Mouse (Mus musculus) liver, embryonic 14.5 days (tissue): ENCODE measurements at regions not wholly inside any gene's neighbourhood (a gene's known extent, or its start where the extent isn't known, plus 50 kb on each side); places are given as distances from the start of the nearest gene placed in this dataset.

Experiments
- ATAC-seq: fragments of 200-750 bp; cut with Nextera tagmentation; 2 replicates; pipeline ENCODE4 v1.8.0; 2017; ENCODE audit warnings: moderate number of reproducible peaks, mild to moderate bottlenecking, moderate library complexity; ENCODE audit not compliant: insufficient read depth
- DNase-seq, 3 experiments: peaks; one replicate each; pipeline ENCODE4 v3.0.0-alpha.2; 2012 to 2013; ENCODE audit warnings: low read depth in 3 of 3, low spot score in 3 of 3
- H3K27ac ChIP-seq: fragments of 300-500 bp; sonication (generic); 2 replicates; pipeline ENCODE4 v1.5.1; 2014; ENCODE audit warnings: moderate library complexity, mild to moderate bottlenecking, control low read depth, inconsistent platforms
- H3K27me3 ChIP-seq: fragments of 300-500 bp; sonication (generic); 2 replicates; pipeline ENCODE4 v1.6.1; 2014; ENCODE audit warnings: mild to moderate bottlenecking, low read length, moderate library complexity; ENCODE audit not compliant: control insufficient read depth, insufficient read depth
- H3K36me3 ChIP-seq: fragments of 300-500 bp; sonication (generic); replicated peaks from 2 replicates; pipeline ENCODE4 v1.6.1; 2014; ENCODE audit warnings: low read depth; ENCODE audit not compliant: control insufficient read depth, insufficient read depth
- H3K4me1 ChIP-seq, 2 experiments: fragments of 200-500 bp in 1 of 2; fragments of 300-500 bp in 1 of 2; sonication (generic) in 1 of 2; replicated peaks; 2 replicates each; pipeline ENCODE4 v1.6.1; 2012 to 2014; ENCODE audit warnings: antibody characterized with exemption in 1 of 2, inconsistent platforms in 1 of 2, low read length in 1 of 2; ENCODE audit not compliant: control insufficient read depth in 2 of 2, insufficient read depth in 2 of 2
- H3K4me2 ChIP-seq: fragments of 300-500 bp; sonication (generic); 2 replicates; pipeline ENCODE4 v1.6.1; 2014; ENCODE audit warnings: low read depth, mild to moderate bottlenecking, control low read depth, moderate library complexity
- H3K4me3 ChIP-seq, 2 experiments: fragments of 200-500 bp in 1 of 2; fragments of 300-500 bp in 1 of 2; sonication (generic) in 1 of 2; 2 replicates each; pipeline ENCODE4 v1.5.1; 2012 to 2014; ENCODE audit warnings: low read depth in 2 of 2, low read length in 2 of 2, mild to moderate bottlenecking in 2 of 2, control low read depth in 1 of 2, inconsistent platforms in 1 of 2, moderate library complexity in 1 of 2; ENCODE audit not compliant: insufficient read depth in 1 of 2
- H3K9ac ChIP-seq: fragments of 300-500 bp; sonication (generic); replicated peaks from 2 replicates; pipeline ENCODE4 v1.6.1; 2014; ENCODE audit warnings: mild to moderate bottlenecking, control low read depth, moderate library complexity
- H3K9me3 ChIP-seq: fragments of 300-500 bp; sonication (generic); 2 replicates; pipeline ENCODE4 v1.6.1; 2016; ENCODE audit warnings: low read length, mixed read lengths; ENCODE audit not compliant: control insufficient read depth
- CTCF ChIP-seq: IDR thresholded peaks from 2 replicates; pipeline ENCODE4 v1.5.1; 2016; ENCODE audit warnings: antibody characterized with exemption, low read depth, control low read depth
- EP300 ChIP-seq: IDR thresholded peaks from 2 replicates; pipeline ENCODE4 v1.6.1; 2016; ENCODE audit warnings: antibody characterized with exemption, low read depth
- WGBS: fragments of 180-500 bp; shearing (Covaris S2); extraction: QIAGEN DNeasy Blood & Tissue Kit; methylation state at CpG from one replicate; pipeline ENCODE4 v1.1.7; 2014; ENCODE audit not compliant: insufficient replicate concordance; 5-methylcytosine and 5-hydroxymethylcytosine counted together

- no peaks in the 10 kb centered on the region for H3K36me3 ChIP-seq
- 54% methylated on average over 1 of the region's 1 CpGs for WGBS
- no peak overlapping the region for H3K4me2 ChIP-seq
- no peaks in the 10 kb centered on the region for H3K27me3 ChIP-seq
- H3K4me3 ChIP-seq, result no peak overlapping the region
- no peaks in the 10 kb centered on the region for H3K4me1 ChIP-seq
- DNase-seq (no peak), ATAC-seq (no peak)
- no peak overlapping the region for H3K9ac ChIP-seq
- TF ChIP-seq CTCF, result no peak
- TF ChIP-seq EP300, result no peak
- no peaks in the 10 kb centered on the region for H3K9me3 ChIP-seq
- H3K27ac ChIP-seq, result no peak overlapping the region
Measured at GRCm38 (mm10) chr2:75491150-75491549, 167.9 kb upstream of the Hnrnpa3 start.

GRCm38 (mm10) chr2:75491789-75492500 is 167.1 kb upstream of the Hnrnpa3 start:
- Histone ChIP-seq H3K27me3 (no peaks in the 10 kb centered on the region), H3K36me3 (no peaks in the 10 kb centered on the region), H3K4me2 (no peak overlapping the region), H3K27ac (no peak overlapping the region), H3K9ac (no peak overlapping the region), H3K4me3 (no peak overlapping the region), H3K4me1 (no peaks in the 10 kb centered on the region), H3K9me3 (no peaks in the 10 kb centered on the region)
- ATAC-seq (no peak), DNase-seq (no peak)
- 38% methylated on average over 3 of the region's 3 CpGs for WGBS
- no peak for TF ChIP-seq EP300
- TF ChIP-seq CTCF, result no peak

- TF ChIP-seq EP300 (no peak), CTCF (no peak)
- ATAC-seq (no peak), DNase-seq (no peak)
- no peaks in the 10 kb centered on the region for H3K36me3 ChIP-seq
- no peak overlapping the region for H3K27ac ChIP-seq
- no peak overlapping the region for H3K9ac ChIP-seq
- no peak overlapping the region for H3K4me3 ChIP-seq
- WGBS, result 73% methylated on average over 4 of the region's 4 CpGs
- H3K4me1 ChIP-seq, result no peaks in the 10 kb centered on the region
- H3K27me3 ChIP-seq, result no peaks in the 10 kb centered on the region
- no peaks in the 10 kb centered on the region for H3K9me3 ChIP-seq
- H3K4me2 ChIP-seq, result no peak overlapping the region
Measured at GRCm38 (mm10) chr2:75492501-75492898, 166.6 kb upstream of the Hnrnpa3 start.

DNA sequence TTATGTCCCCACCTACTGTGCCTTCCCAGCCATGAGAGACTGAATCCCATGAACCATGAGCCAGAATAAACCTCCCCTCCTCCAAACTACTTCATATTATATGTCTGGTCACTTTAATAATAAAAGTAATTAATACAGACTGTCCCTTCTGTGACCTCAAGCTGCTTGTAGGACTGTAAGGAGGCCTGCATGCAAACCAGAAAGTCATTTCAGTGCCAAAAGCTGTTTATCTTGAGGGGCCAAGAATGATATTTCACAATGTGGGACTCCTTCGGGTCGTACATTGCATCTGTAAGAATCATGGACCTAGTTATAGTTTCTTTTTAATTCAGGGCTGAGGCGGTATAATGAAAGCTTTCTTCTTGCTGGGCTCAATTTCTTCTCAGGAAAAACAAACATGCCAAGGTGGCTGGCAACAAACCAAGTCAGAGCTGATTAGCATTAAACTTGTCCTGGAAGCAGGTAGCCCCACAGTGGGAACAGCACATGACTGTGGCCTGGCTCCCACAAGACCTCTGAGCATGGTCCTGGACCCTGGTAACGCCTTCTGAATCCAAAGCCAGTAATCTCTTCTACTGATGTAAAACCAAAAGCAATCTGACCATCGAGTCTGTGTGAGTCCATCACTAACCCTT is 162.3 kb upstream of the Hnrnpa3 start:
- 70% methylated on average over 5 of the region's 5 CpGs for WGBS
- DNase-seq, result no peak

GRCm38 (mm10) chr2:75510223-75510622 is 148.8 kb upstream of the Hnrnpa3 start:
- TF ChIP-seq CTCF (no peak), EP300 (no peak)
- 66% methylated on average over 4 of the region's 4 CpGs for WGBS
- H3K27me3 ChIP-seq, result no peaks in the 10 kb centered on the region
- no peaks in the 10 kb centered on the region for H3K9me3 ChIP-seq
- no peak overlapping the region for H3K4me3 ChIP-seq
- H3K4me2 ChIP-seq, result no peak overlapping the region
- no peaks in the 10 kb centered on the region for H3K4me1 ChIP-seq
- no peaks in the 10 kb centered on the region for H3K36me3 ChIP-seq
- DNase-seq (no peak), ATAC-seq (no peak)
- H3K9ac ChIP-seq, result no peak overlapping the region
- no peak overlapping the region for H3K27ac ChIP-seq

More for the DNA sequence above, 162.3 kb upstream of the Hnrnpa3 start:
- Histone ChIP-seq H3K4me2 (no peak overlapping the region), H3K36me3 (no peaks in the 10 kb centered on the region), H3K4me3 (no peak overlapping the region), H3K4me1 (no peaks in the 10 kb centered on the region), H3K27me3 (no peaks in the 10 kb centered on the region), H3K9me3 (no peaks in the 10 kb centered on the region), H3K27ac (no peak overlapping the region), H3K9ac (no peak overlapping the region)
- no peak for TF ChIP-seq EP300
- ATAC-seq, result no peak
